Mouse (Mus musculus) myocyte (in vitro differentiated cells): ENCODE data around the gene Fndc3a.

Experiments
- E2F4 ChIP-seq: IDR thresholded peaks from one replicate; pipeline ENCODE4 v1.6.1; 2011; ENCODE audit warnings: mild to moderate bottlenecking, control low read depth, moderate library complexity; ENCODE audit not compliant: insufficient read depth
- TCF12 ChIP-seq: IDR thresholded peaks from one replicate; pipeline ENCODE4 v1.6.1; 2011; ENCODE audit warnings: mild to moderate bottlenecking, control low read depth; ENCODE audit not compliant: poor library complexity, insufficient read depth, severe bottlenecking

DNA sequence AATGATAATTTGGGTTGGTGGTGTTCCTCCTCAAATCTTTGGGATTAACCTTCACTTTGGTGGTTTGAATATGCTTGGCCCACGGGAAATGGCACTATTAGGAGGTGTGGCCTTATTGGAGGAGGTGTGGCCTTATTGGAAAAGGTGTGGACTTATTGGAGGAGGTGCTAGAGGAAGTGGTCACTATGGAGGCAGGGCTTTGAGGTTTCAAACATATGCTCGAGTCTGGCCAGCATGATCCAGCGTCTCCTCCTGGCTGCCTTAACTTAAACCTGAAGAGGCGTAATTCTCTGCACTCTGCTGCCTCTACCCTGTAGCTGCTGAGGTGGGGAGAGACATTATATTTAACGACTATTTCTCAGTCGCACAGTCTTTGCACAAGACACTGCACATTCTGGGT, 206.6 kb downstream of the Fndc3a start:
- TF ChIP-seq TCF12 (no peak), E2F4 (no peak)
